Mouse (Mus musculus): ENCODE measurements around the gene Cyp4a10.
A peak's percentile ranks its signal among the peaks of the same experiment; 100 is the strongest.
"Not testable (repeated sequence)": the region's sequence is repeated elsewhere in the genome, so short reads cannot be mapped to it uniquely, and the experiment has no call there.

The Cyp4a10 gene

GRCm38 (mm10) chr4:115518000-115518399 lies at the start of gene Cyp4a10:
Gene Cyp4a10 (plus strand): TSS chr4:115518264.
- not testable (repeated sequence) for DNase-seq (ENCODE audit: low spot score)

GRCm38 (mm10) chr4:115473585-115473984 lies 44.5 kb upstream of the Cyp4a10 start:
- not testable (repeated sequence) for DNase-seq (ENCODE audit: low spot score)

- DNase-seq (ENCODE audit: low spot score) = peak; percentile 11
These were observed 42.0 kb upstream of the Cyp4a10 start for GRCm38 (mm10) chr4:115476051-115476450.

- DNase-seq (ENCODE audit: low spot score) = no peak
These were observed 36.9 kb upstream of the Cyp4a10 start for GRCm38 (mm10) chr4:115481006-115481652.

GRCm38 (mm10) chr4:115496001-115496400 lies 22.1 kb upstream of the Cyp4a10 start, which contains the start of gene Cyp4a14:
Gene Cyp4a14 (minus strand): TSS chr4:115496142.
- DNase-seq (ENCODE audit: low spot score) = no peak

GRCm38 (mm10) chr4:115497466-115497865 lies 20.6 kb upstream of the Cyp4a10 start:
- no peak for DNase-seq (ENCODE audit: low spot score)

- not testable (repeated sequence) for DNase-seq (ENCODE audit: low spot score)
These were observed 4.1 kb upstream of the Cyp4a10 start for GRCm38 (mm10) chr4:115513964-115514363.

GRCm38 (mm10) chr4:115519444-115519843 lies 1.4 kb downstream of the Cyp4a10 start:
- no peak for DNase-seq (ENCODE audit: low spot score)

GRCm38 (mm10) chr4:115521766-115522165 lies 3.7 kb downstream of the Cyp4a10 start:
- DNase-seq (ENCODE audit: low spot score) = no peak

- no peak for DNase-seq (ENCODE audit: low spot score)
These were observed 27.0 kb downstream of the Cyp4a10 start for GRCm38 (mm10) chr4:115545101-115545500.

GRCm38 (mm10) chr4:115546141-115546828 lies 28.2 kb downstream of the Cyp4a10 start:
- DNase-seq (ENCODE audit: low spot score) = no peak

- no peak for DNase-seq (ENCODE audit: low spot score)
These were observed 34.7 kb downstream of the Cyp4a10 start for GRCm38 (mm10) chr4:115552726-115553125.

- DNase-seq (ENCODE audit: low spot score) = no peak
These were observed 37.4 kb downstream of the Cyp4a10 start for GRCm38 (mm10) chr4:115555513-115555912.

GRCm38 (mm10) chr4:115557861-115558561 lies 39.9 kb downstream of the Cyp4a10 start:
- no peak for DNase-seq (ENCODE audit: low spot score)

- DNase-seq (ENCODE audit: low spot score) = not testable (repeated sequence)
These were observed 43.2 kb downstream of the Cyp4a10 start for GRCm38 (mm10) chr4:115561236-115561635.

GRCm38 (mm10) chr4:115563401-115563800 lies 45.3 kb downstream of the Cyp4a10 start, which contains the start of gene Cyp4a31:
Gene Cyp4a31 (plus strand): TSS chr4:115563649.
- no peak for DNase-seq (ENCODE audit: low spot score)

- not testable (repeated sequence) for DNase-seq (ENCODE audit: low spot score)
These were observed 46.6 kb downstream of the Cyp4a10 start for GRCm38 (mm10) chr4:115564469-115565225.

- no peak for DNase-seq (ENCODE audit: low spot score)
These were observed 57.2 kb downstream of the Cyp4a10 start for GRCm38 (mm10) chr4:115575255-115575654.

GRCm38 (mm10) chr4:115575776-115576175 lies 57.7 kb downstream of the Cyp4a10 start:
- DNase-seq (ENCODE audit: low spot score) = no peak

- DNase-seq (ENCODE audit: low spot score) = no peak
These were observed 65.0 kb downstream of the Cyp4a10 start for GRCm38 (mm10) chr4:115583036-115583435.
